Mouse (Mus musculus) G1E (cell line): Measurements from ENCODE around the gene Rtn2. TPM values are rescaled to one million over a fixed set of nuclear protein-coding genes. Genes with fewer than 3 reads are reported as not detected.
A peak's percentile ranks its signal among the peaks of the same experiment; 100 is the strongest.

Experiments used
- ATAC-seq: 2 replicates; pipeline ENCODE4 v1.8.0; 2016; ENCODE audit warnings: mild to moderate bottlenecking; ENCODE audit not compliant: insufficient number of reproducible peaks, poor library complexity, low FRiP score, severe bottlenecking; ENCODE audit errors: extremely low read depth
- DNase-seq: peaks from one replicate; pipeline ENCODE4 v3.0.0; 2012; ENCODE audit warnings: low spot score
- H3K27me3 ChIP-seq: 2 replicates; pipeline ENCODE4 v1.6.1; 2012; ENCODE audit warnings: mild to moderate bottlenecking, low read length, inconsistent platforms; ENCODE audit not compliant: insufficient read depth
- H3K36me3 ChIP-seq: replicated peaks from 2 replicates; pipeline ENCODE3; 2012; ENCODE audit warnings: mild to moderate bottlenecking, inconsistent platforms
- H3K4me1 ChIP-seq: 2 replicates; pipeline ENCODE4 v1.6.1; 2012; ENCODE audit warnings: low read depth, low read length, inconsistent platforms, mixed read lengths; ENCODE audit not compliant: insufficient read depth
- H3K4me3 ChIP-seq: 2 replicates; pipeline ENCODE4 v1.5.1; 2012; ENCODE audit warnings: low read depth, mild to moderate bottlenecking, inconsistent platforms, low read length, moderate library complexity, mixed read lengths
- H3K9me3 ChIP-seq: replicated peaks from 2 replicates; pipeline ENCODE4 v1.6.1; 2012; ENCODE audit warnings: inconsistent platforms
- CTCF ChIP-seq: IDR thresholded peaks from 2 replicates; pipeline ENCODE4 v1.5.1; 2012; ENCODE audit warnings: low read depth, low read length, inconsistent platforms, mixed read lengths
- GATA1 ChIP-seq: IDR thresholded peaks from 2 replicates; pipeline ENCODE4 v1.6.1; 2012; ENCODE audit warnings: borderline replicate concordance, low read length, inconsistent platforms, mixed read lengths
- GATA2 ChIP-seq: IDR thresholded peaks from 2 replicates; pipeline ENCODE4 v1.6.1; 2012; ENCODE audit warnings: low read depth, low read length, inconsistent platforms, borderline replicate concordance
- POLR2AphosphoS5 ChIP-seq: IDR thresholded peaks from 2 replicates; pipeline ENCODE4 v1.6.1; 2012; ENCODE audit warnings: low read depth, low read length, inconsistent platforms; ENCODE audit not compliant: insufficient replicate concordance
- TAL1 ChIP-seq: conservative IDR thresholded peaks from 2 replicates; pipeline ENCODE4 v1.6.1; 2012; ENCODE audit warnings: low read depth, low read length, inconsistent platforms, mixed read lengths
- polyA plus RNA-seq: library from polyadenylated mRNA; stranded (reverse); fragments of >175 nt; gene quantifications from 2 replicates; pipeline ENCODE4 v1.2.3, GENCODE M21; 2012
- total RNA-seq, 2 experiments: library from RNA; stranded (forward) in 1 of 2; stranded (reverse) in 1 of 2; fragments of 200-1000 nt in 1 of 2; fragments of >200 nt in 1 of 2; fragmentation: Nextera tagmentation in 1 of 2; gene quantifications; 2 replicates each; pipeline ENCODE4 v1.2.3; 2014 to 2017

The Rtn2 gene
- total and polyA plus RNA-seq, 3 experiments = 0.11 to 0.98 (median 0.94) TPM

DNA sequence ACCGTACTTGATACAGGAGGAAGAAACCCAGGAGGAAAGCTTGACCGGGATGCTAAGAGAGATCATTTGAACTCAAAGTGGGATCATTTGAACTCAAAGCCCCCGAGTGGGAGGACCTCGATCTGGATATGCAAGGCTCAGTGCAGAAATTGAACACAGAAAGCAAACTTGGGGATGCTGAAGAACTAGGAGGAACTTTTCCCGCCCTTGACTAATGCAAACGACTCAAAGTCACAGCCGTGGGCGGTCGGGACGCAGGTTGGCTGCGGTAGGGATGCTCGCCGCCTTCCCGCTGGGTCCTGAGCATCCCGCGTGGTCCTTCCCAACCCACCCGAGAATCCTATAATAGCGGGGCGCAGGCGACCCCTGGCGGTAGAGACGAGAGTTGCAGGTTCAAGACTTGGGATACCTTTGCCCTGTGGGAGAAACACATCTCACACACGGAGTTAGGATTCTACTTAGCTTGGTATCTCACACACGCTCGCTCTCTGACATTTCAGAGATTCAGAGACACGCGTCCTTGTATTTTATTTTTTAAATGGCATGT lies 60.1 kb downstream of the Rtn2 start:
- H3K9me3 ChIP-seq = no peaks in the 10 kb centered on the region
- H3K4me3 ChIP-seq = no peak overlapping the region
- no peak for ATAC-seq
- peaks cover 6% of the 10 kb centered on the region; the same call in 1 of the 2 replicates for H3K27me3 ChIP-seq
- no peak for DNase-seq
- peaks cover 22% of the 10 kb centered on the region for H3K4me1 ChIP-seq
- no peak for TF ChIP-seq TAL1
- TF ChIP-seq CTCF = no peak
- no peak for TF ChIP-seq GATA1
- TF ChIP-seq POLR2AphosphoS5 = no peak
- no peak for TF ChIP-seq GATA2
- H3K36me3 ChIP-seq = peaks cover 12% of the 10 kb centered on the region

DNA sequence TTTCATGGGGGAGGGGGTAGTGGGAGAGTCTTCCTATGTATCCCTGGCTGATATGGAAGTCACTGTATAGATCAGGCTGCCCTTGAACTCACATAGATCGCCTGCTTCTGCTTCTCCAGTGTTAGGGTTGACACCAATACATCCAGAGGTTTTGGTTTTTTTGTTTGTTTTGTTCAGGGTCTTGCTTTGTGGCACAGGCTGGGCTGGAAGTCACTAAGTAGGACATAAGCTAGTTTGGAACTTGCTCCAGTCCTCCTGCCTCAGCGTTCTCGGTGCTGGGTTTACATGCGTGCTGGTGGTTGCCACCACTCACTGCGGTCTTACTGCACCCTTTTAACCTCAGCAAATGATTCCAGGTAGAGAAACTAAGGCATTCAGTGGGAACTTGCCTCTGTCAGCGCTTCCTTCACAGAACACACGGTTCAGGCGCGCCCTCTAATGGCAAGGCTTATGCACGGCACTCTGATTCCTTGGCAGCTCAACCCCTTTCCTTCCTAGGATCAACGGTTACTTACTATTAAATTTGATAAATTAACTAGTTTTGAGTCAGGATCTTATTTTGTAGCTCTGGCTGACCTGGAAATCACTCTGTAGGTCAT lies 60.9 kb downstream of the Rtn2 start:
- Histone ChIP-seq H3K27me3 (peaks cover 6% of the 10 kb centered on the region; the same call in 1 of the 2 replicates), H3K4me3 (no peak overlapping the region), H3K9me3 (no peaks in the 10 kb centered on the region), H3K36me3 (peaks cover 20% of the 10 kb centered on the region), H3K4me1 (peaks cover 22% of the 10 kb centered on the region)
- peak; percentile 71 for TF ChIP-seq CTCF
- TF ChIP-seq GATA2 = no peak
- DNase-seq (no peak), ATAC-seq (no peak)

DNA sequence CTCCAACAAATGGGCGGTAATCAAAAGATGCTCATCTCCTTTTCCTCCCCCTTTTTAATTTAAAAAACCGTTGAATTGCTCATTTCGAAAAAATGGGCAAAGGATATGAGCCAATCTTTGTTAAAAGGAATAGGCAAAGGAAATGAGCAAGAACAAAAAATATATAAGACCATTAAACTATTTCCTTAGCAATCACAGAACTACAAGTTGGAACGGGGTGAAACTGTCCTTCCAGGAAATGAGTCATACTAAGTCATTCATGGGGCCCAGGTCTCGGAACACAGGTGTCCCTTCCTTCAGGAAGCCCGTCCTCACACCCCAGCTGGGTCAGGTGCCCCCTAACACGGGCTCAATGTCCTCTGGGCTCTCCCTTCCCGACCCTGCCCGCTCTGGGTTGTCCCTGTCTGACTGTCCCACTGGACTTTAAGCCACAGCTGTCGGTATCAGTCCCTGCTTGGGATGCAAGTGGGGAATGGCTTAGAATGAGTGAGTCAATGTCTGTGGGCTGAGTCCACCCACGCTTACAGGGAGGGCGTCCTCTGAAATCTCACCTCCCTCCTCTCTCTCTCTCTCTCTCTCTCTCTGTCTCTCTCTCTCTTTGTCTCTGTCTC lies 61.9 kb downstream of the Rtn2 start, which contains the start of gene Ercc1:
Gene Ercc1, plus strand, starts transcription at position 542 of the 611 bp plus-strand sequence.
- ATAC-seq (no peak), DNase-seq (no peak)
- H3K4me1 ChIP-seq = peaks cover 22% of the 10 kb centered on the region
- H3K27me3 ChIP-seq = peaks cover 6% of the 10 kb centered on the region; the same call in 1 of the 2 replicates
- no peak for TF ChIP-seq POLR2AphosphoS5
- no peak for TF ChIP-seq GATA1
- TF ChIP-seq TAL1 = no peak
- TF ChIP-seq CTCF = no peak
- no peak for TF ChIP-seq GATA2
- peak within 1 kb of the TSS; percentile 79 for H3K4me3 ChIP-seq
- H3K36me3 ChIP-seq = peaks cover 30% of the 10 kb centered on the region
- H3K9me3 ChIP-seq = no peaks in the 10 kb centered on the region

DNA sequence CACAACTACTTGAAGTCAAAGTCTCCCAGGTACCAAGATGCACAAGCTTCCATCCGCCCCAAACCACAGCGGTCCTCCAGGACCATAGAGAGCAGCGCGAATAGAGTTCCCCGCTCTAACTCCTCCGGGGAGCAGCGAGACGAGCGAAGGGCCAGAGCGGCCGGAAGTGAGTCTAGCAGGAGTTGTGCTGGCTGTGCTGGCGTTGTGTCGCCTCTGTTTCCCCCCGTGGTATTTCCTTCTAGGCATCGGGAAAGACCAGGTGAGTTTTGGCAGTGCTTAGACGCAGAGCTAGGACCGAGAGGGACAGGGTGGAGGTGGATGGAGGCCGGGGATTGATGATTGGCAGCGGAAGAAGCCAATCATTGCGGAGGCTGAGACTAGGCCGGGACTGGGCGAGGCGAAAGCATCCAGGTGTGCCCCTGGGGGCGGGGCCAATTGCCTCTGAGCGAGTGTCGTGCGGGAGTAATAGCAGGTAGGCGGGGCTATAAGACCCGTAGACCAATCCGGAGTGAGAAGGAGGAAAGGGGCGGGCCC lies 62.6 kb downstream of the Rtn2 start:
- Histone ChIP-seq H3K4me3 (peak overlapping the region; percentile 79), H3K27me3 (peaks cover 6% of the 10 kb centered on the region; the same call in 1 of the 2 replicates), H3K9me3 (no peaks in the 10 kb centered on the region), H3K4me1 (peaks cover 22% of the 10 kb centered on the region), H3K36me3 (peaks cover 37% of the 10 kb centered on the region)
- DNase-seq = peak; percentile 97
- TF ChIP-seq GATA1 (no peak), POLR2AphosphoS5 (no peak), TAL1 (no peak), GATA2 (no peak), CTCF (no peak)
- ATAC-seq = peak; percentile 90

Other genes with a start within 250 kb of the Rtn2 start
Only the 20 nearest of the 26 such genes appear.
- gene Six5, start 188.0 kb upstream of the Rtn2 start, total RNA-seq (2014; fragmentation: Nextera tagmentation) = 1.8 and 3.8 TPM in 2 replicates
- gene Six5, start 188.0 kb upstream of the Rtn2 start, total RNA-seq (2017) = 2.6 and 3.6 TPM in 2 replicates
- gene Six5, start 188.0 kb upstream of the Rtn2 start, polyA plus RNA-seq = 9.2 and 9.9 TPM in 2 replicates
- 0.39 TPM in 1 of 2 replicates, not detected in the other for gene Gm4969, start 164.3 kb upstream of the Rtn2 start, total RNA-seq (2014; fragmentation: Nextera tagmentation)
- 0.05 TPM in 1 of 2 replicates, not detected in the other for gene Gm4969, start 164.3 kb upstream of the Rtn2 start, total RNA-seq (2017)
- 0.01 TPM in 1 of 2 replicates, not detected in the other for gene Gm4969, start 164.3 kb upstream of the Rtn2 start, polyA plus RNA-seq
- 3.3 and 6.7 TPM in 2 replicates for gene Fbxo46, start 162.8 kb upstream of the Rtn2 start, total RNA-seq (2014; fragmentation: Nextera tagmentation)
- gene Fbxo46, start 162.8 kb upstream of the Rtn2 start, total RNA-seq (2017) = 6.2 and 7.2 TPM in 2 replicates
- gene Fbxo46, start 162.8 kb upstream of the Rtn2 start, polyA plus RNA-seq = 27.3 and 27.8 TPM in 2 replicates
- gene Qpctl, start 133.3 kb upstream of the Rtn2 start, total RNA-seq (2014; fragmentation: Nextera tagmentation) = 5.1 and 5.9 TPM in 2 replicates
- gene Qpctl, start 133.3 kb upstream of the Rtn2 start, total RNA-seq (2017) = 2.6 and 3.0 TPM in 2 replicates
- gene Qpctl, start 133.3 kb upstream of the Rtn2 start, polyA plus RNA-seq = 6.2 and 6.7 TPM in 2 replicates
- gene Snrpd2, start 132.9 kb upstream of the Rtn2 start, total RNA-seq (2014; fragmentation: Nextera tagmentation) = 19.5 and 25.5 TPM in 2 replicates
- 75.1 and 92.3 TPM in 2 replicates for gene Snrpd2, start 132.9 kb upstream of the Rtn2 start, total RNA-seq (2017)
- 73.1 and 75.0 TPM in 2 replicates for gene Snrpd2, start 132.9 kb upstream of the Rtn2 start, polyA plus RNA-seq
- gene Gipr, start 116.5 kb upstream of the Rtn2 start, total RNA-seq (2014; fragmentation: Nextera tagmentation) = 7.0 and 10.7 TPM in 2 replicates
- 6.5 and 6.8 TPM in 2 replicates for gene Gipr, start 116.5 kb upstream of the Rtn2 start, total RNA-seq (2017)
- gene Gipr, start 116.5 kb upstream of the Rtn2 start, polyA plus RNA-seq = 7.1 and 7.7 TPM in 2 replicates
- 13.6 and 19.0 TPM in 2 replicates for gene Eml2, start 106.2 kb upstream of the Rtn2 start, total RNA-seq (2014; fragmentation: Nextera tagmentation)
- gene Eml2, start 106.2 kb upstream of the Rtn2 start, total RNA-seq (2017) = 14.3 and 15.1 TPM in 2 replicates
- gene Eml2, start 106.2 kb upstream of the Rtn2 start, polyA plus RNA-seq = 25.4 and 27.2 TPM in 2 replicates
- gene Gpr4, start 70.1 kb upstream of the Rtn2 start, total RNA-seq (2014; fragmentation: Nextera tagmentation) = 0.30 TPM in 1 of 2 replicates, not detected in the other
- gene Gpr4, start 70.1 kb upstream of the Rtn2 start, total RNA-seq (2017) = 0.11 and 0.12 TPM in 2 replicates
- 0.06 and 0.16 TPM in 2 replicates for gene Gpr4, start 70.1 kb upstream of the Rtn2 start, polyA plus RNA-seq
- gene Opa3, start 54.3 kb upstream of the Rtn2 start, total RNA-seq (2014; fragmentation: Nextera tagmentation) = 13.8 and 14.2 TPM in 2 replicates
- 14.8 and 15.2 TPM in 2 replicates for gene Opa3, start 54.3 kb upstream of the Rtn2 start, total RNA-seq (2017)
- gene Opa3, start 54.3 kb upstream of the Rtn2 start, polyA plus RNA-seq = 7.7 and 8.4 TPM in 2 replicates
- gene Vasp, start 10.8 kb upstream of the Rtn2 start, total RNA-seq (2014; fragmentation: Nextera tagmentation) = 146 and 171 TPM in 2 replicates
- 239 and 292 TPM in 2 replicates for gene Vasp, start 10.8 kb upstream of the Rtn2 start, total RNA-seq (2017)
- gene Vasp, start 10.8 kb upstream of the Rtn2 start, polyA plus RNA-seq = 560 and 712 TPM in 2 replicates
- gene Ppm1n, start 2.6 kb upstream of the Rtn2 start, total RNA-seq (2014; fragmentation: Nextera tagmentation) = not detected in 2 replicates
- not detected in 2 replicates for gene Ppm1n, start 2.6 kb upstream of the Rtn2 start, total RNA-seq (2017)
- not detected in 2 replicates for gene Ppm1n, start 2.6 kb upstream of the Rtn2 start, polyA plus RNA-seq
- 0.19 TPM in 1 of 2 replicates, not detected in the other for gene Fosb, start 27.4 kb downstream of the Rtn2 start, total RNA-seq (2014; fragmentation: Nextera tagmentation)
- 0.29 and 0.38 TPM in 2 replicates for gene Fosb, start 27.4 kb downstream of the Rtn2 start, total RNA-seq (2017)
- 0.50 and 0.61 TPM in 2 replicates for gene Fosb, start 27.4 kb downstream of the Rtn2 start, polyA plus RNA-seq
- gene Ercc1, start 62.2 kb downstream of the Rtn2 start, total RNA-seq (2014; fragmentation: Nextera tagmentation) = 26.9 and 39.9 TPM in 2 replicates
- gene Ercc1, start 62.2 kb downstream of the Rtn2 start, total RNA-seq (2017) = 29.7 and 50.1 TPM in 2 replicates
- gene Ercc1, start 62.2 kb downstream of the Rtn2 start, polyA plus RNA-seq = 97.7 and 105 TPM in 2 replicates
- 9.3 and 10.8 TPM in 2 replicates for gene Cd3eap, start 76.9 kb downstream of the Rtn2 start, total RNA-seq (2014; fragmentation: Nextera tagmentation)
- 22.3 and 25.6 TPM in 2 replicates for gene Cd3eap, start 76.9 kb downstream of the Rtn2 start, total RNA-seq (2017)
- gene Cd3eap, start 76.9 kb downstream of the Rtn2 start, polyA plus RNA-seq = 56.2 and 57.8 TPM in 2 replicates
- 8.5 and 15.2 TPM in 2 replicates for gene Ppp1r13l, start 77.1 kb downstream of the Rtn2 start, total RNA-seq (2014; fragmentation: Nextera tagmentation)
- gene Ppp1r13l, start 77.1 kb downstream of the Rtn2 start, total RNA-seq (2017) = 0.93 and 1.1 TPM in 2 replicates
- 32.9 and 38.0 TPM in 2 replicates for gene Ppp1r13l, start 77.1 kb downstream of the Rtn2 start, polyA plus RNA-seq
- 17.2 and 18.4 TPM in 2 replicates for gene Ercc2, start 99.4 kb downstream of the Rtn2 start, total RNA-seq (2014; fragmentation: Nextera tagmentation)
- 14.8 and 20.2 TPM in 2 replicates for gene Ercc2, start 99.4 kb downstream of the Rtn2 start, total RNA-seq (2017)
- gene Ercc2, start 99.4 kb downstream of the Rtn2 start, polyA plus RNA-seq = 36.0 and 40.6 TPM in 2 replicates
- not detected in 2 replicates for gene Klc3, start 121.5 kb downstream of the Rtn2 start, total RNA-seq (2014; fragmentation: Nextera tagmentation)
- gene Klc3, start 121.5 kb downstream of the Rtn2 start, total RNA-seq (2017) = 0.11 TPM in 1 of 2 replicates, not detected in the other
- gene Klc3, start 121.5 kb downstream of the Rtn2 start, polyA plus RNA-seq = 0.69 and 0.84 TPM in 2 replicates
- not detected in 2 replicates for gene Ckm, start 122.2 kb downstream of the Rtn2 start, total RNA-seq (2014; fragmentation: Nextera tagmentation)
- gene Ckm, start 122.2 kb downstream of the Rtn2 start, total RNA-seq (2017) = 0.05 and 0.12 TPM in 2 replicates
- gene Ckm, start 122.2 kb downstream of the Rtn2 start, polyA plus RNA-seq = not detected in 2 replicates
- 17.8 and 21.3 TPM in 2 replicates for gene Mark4, start 176.2 kb downstream of the Rtn2 start, total RNA-seq (2014; fragmentation: Nextera tagmentation)
- gene Mark4, start 176.2 kb downstream of the Rtn2 start, total RNA-seq (2017) = 2.7 and 4.3 TPM in 2 replicates
- gene Mark4, start 176.2 kb downstream of the Rtn2 start, polyA plus RNA-seq = 34.7 and 46.5 TPM in 2 replicates
- not detected in 2 replicates for gene Exoc3l2, start 180.7 kb downstream of the Rtn2 start, total RNA-seq (2014; fragmentation: Nextera tagmentation)
- not detected in 2 replicates for gene Exoc3l2, start 180.7 kb downstream of the Rtn2 start, total RNA-seq (2017)
- 0.02 TPM in 1 of 2 replicates, not detected in the other for gene Exoc3l2, start 180.7 kb downstream of the Rtn2 start, polyA plus RNA-seq